25 mouse cellular contexts compared by ENCODE assay signal in genomic region chr10:24343068-24343467, GRCm38 (mm10).
"Had no signal": no experiment of that assay in that cellular context is flagged by ENCODE, and none has a peak within 500 bp of the region (broad histone marks: within the 10 kb centered on the region; RNA-seq: fewer than 3 reads in every experiment).

No protein-coding gene starts in this region.

- H3K4me1 ChIP-seq: heart, embryonic 10.5 days; heart, embryonic 12.5 days; hindbrain, embryonic 10.5 days; hindbrain, embryonic 12.5 days; intestine, embryonic 15.5 days had no signal

- H3K36me3 ChIP-seq: heart, embryonic 10.5 days; heart, embryonic 12.5 days; hindbrain, embryonic 10.5 days; hindbrain, embryonic 12.5 days; intestine, embryonic 15.5 days; limb, embryonic 10.5 days; limb, embryonic 12.5 days had no signal

- ATAC-seq: forebrain, postnatal 0 days; hindbrain, embryonic 16.5 days; inflammation-experienced regulatory T-cells, adult 6 months; intestine, embryonic 15.5 days; intestine, postnatal 0 days had no signal

- DNase-seq: forebrain, postnatal 0 days; gastrocnemius, adult 2 months; gastrocnemius, postnatal 10 days; gastrocnemius, postnatal 36 days; heart, adult 11 months; heart, postnatal 10 days; heart, postnatal 4 days; kidney, adult 18-20 months; kidney, adult 8-10 months; kidney, postnatal 10 days; kidney, postnatal 25 days; kidney, postnatal 4 days had no signal

- H3K9ac ChIP-seq: forebrain, postnatal 0 days; heart, embryonic 12.5 days; hindbrain, embryonic 12.5 days; hindbrain, embryonic 14.5 days; intestine, embryonic 15.5 days; limb, embryonic 12.5 days had no signal

- H3K4me3 ChIP-seq: gastrocnemius, adult 2 months; heart, embryonic 10.5 days; heart, embryonic 12.5 days; hindbrain, embryonic 10.5 days; hindbrain, embryonic 12.5 days; intestine, embryonic 15.5 days; layer of hippocampus, adult 2 months; left cerebral cortex, adult 2 months; limb, embryonic 10.5 days; limb, embryonic 12.5 days had no signal

- H3K9me3 ChIP-seq: heart, embryonic 10.5 days; heart, embryonic 12.5 days; hindbrain, embryonic 10.5 days; hindbrain, embryonic 12.5 days; intestine, embryonic 15.5 days; limb, embryonic 10.5 days; limb, embryonic 12.5 days had no signal

- H3K27ac ChIP-seq: gastrocnemius, adult 2 months; heart, embryonic 10.5 days; hindbrain, embryonic 10.5 days; hindbrain, embryonic 12.5 days; hindbrain, embryonic 14.5 days; intestine, embryonic 15.5 days; layer of hippocampus, adult 2 months; left cerebral cortex, adult 2 months; limb, embryonic 10.5 days; limb, embryonic 12.5 days had no signal

- H3K4me2 ChIP-seq: heart, embryonic 12.5 days; hindbrain, embryonic 12.5 days; hindbrain, embryonic 14.5 days; intestine, embryonic 15.5 days; limb, embryonic 12.5 days had no signal

- H3K27me3 ChIP-seq: heart, embryonic 12.5 days; hindbrain, embryonic 12.5 days; intestine, embryonic 15.5 days; limb, embryonic 12.5 days had no signal
